Mouse (Mus musculus): Measurements from ENCODE around the gene Rcan2.
"Not testable (repeated sequence)": the region's sequence is repeated elsewhere in the genome, so short reads cannot be mapped to it uniquely, and the experiment has no call there.

The Rcan2 gene

GRCm38 (mm10) chr17:43825411-43825785 is 24.2 kb downstream of the Rcan2 start:
- DNase-seq (ENCODE audit: low read depth) = not testable (repeated sequence)

GRCm38 (mm10) chr17:43827261-43827660 is 26.1 kb downstream of the Rcan2 start:
- DNase-seq (ENCODE audit: low read depth) = no peak

GRCm38 (mm10) chr17:43832401-43833124 is 31.4 kb downstream of the Rcan2 start:
- no peak for DNase-seq (ENCODE audit: low read depth)

GRCm38 (mm10) chr17:43840208-43840607 is 39.1 kb downstream of the Rcan2 start:
- no peak for DNase-seq (ENCODE audit: low read depth)

GRCm38 (mm10) chr17:43846714-43847113 is 45.6 kb downstream of the Rcan2 start:
- no peak for DNase-seq (ENCODE audit: low read depth)

- no peak for DNase-seq (ENCODE audit: low read depth)
These were observed 47.8 kb downstream of the Rcan2 start for GRCm38 (mm10) chr17:43848903-43849302.

GRCm38 (mm10) chr17:43855132-43855531 is 54.0 kb downstream of the Rcan2 start:
- no peak for DNase-seq (ENCODE audit: low read depth)

- DNase-seq (ENCODE audit: low read depth) = no peak
These were observed 54.9 kb downstream of the Rcan2 start for GRCm38 (mm10) chr17:43856081-43856480.

- no peak for DNase-seq (ENCODE audit: low read depth)
These were observed 67.7 kb downstream of the Rcan2 start for GRCm38 (mm10) chr17:43868808-43869207.

GRCm38 (mm10) chr17:43869677-43870076 is 68.5 kb downstream of the Rcan2 start:
- peak; percentile 49 for DNase-seq (ENCODE audit: low read depth)

GRCm38 (mm10) chr17:43874417-43874816 is 73.3 kb downstream of the Rcan2 start:
- DNase-seq (ENCODE audit: low read depth) = no peak

GRCm38 (mm10) chr17:43877425-43877824 is 76.3 kb downstream of the Rcan2 start:
- DNase-seq (ENCODE audit: low read depth) = no peak

- peak; percentile 67 for DNase-seq (ENCODE audit: low read depth)
These were observed 81.9 kb downstream of the Rcan2 start for GRCm38 (mm10) chr17:43883016-43883415.

GRCm38 (mm10) chr17:43886262-43886661 is 85.1 kb downstream of the Rcan2 start:
- no peak for DNase-seq (ENCODE audit: low read depth)

GRCm38 (mm10) chr17:43887931-43888330 is 86.8 kb downstream of the Rcan2 start:
- no peak for DNase-seq (ENCODE audit: low read depth)

GRCm38 (mm10) chr17:43897346-43897745 is 96.2 kb downstream of the Rcan2 start:
- DNase-seq (ENCODE audit: low read depth) = no peak

GRCm38 (mm10) chr17:43899405-43900092 is 98.4 kb downstream of the Rcan2 start:
- no peak for DNase-seq (ENCODE audit: low read depth)

- peak; percentile 57 for DNase-seq (ENCODE audit: low read depth)
These were observed 99.0 kb downstream of the Rcan2 start for GRCm38 (mm10) chr17:43900133-43900532.

GRCm38 (mm10) chr17:43901474-43901873 is 100.3 kb downstream of the Rcan2 start:
- DNase-seq (ENCODE audit: low read depth) = no peak

- DNase-seq (ENCODE audit: low read depth) = no peak
These were observed 102.9 kb downstream of the Rcan2 start for GRCm38 (mm10) chr17:43903807-43904771.

- no peak for DNase-seq (ENCODE audit: low read depth)
These were observed 103.7 kb downstream of the Rcan2 start for GRCm38 (mm10) chr17:43904896-43905295.

- DNase-seq (ENCODE audit: low read depth) = no peak
These were observed 105.6 kb downstream of the Rcan2 start for GRCm38 (mm10) chr17:43906728-43907127.

Data from 416B (cell line).